Comparison of ENCODE assay signal across 9 mouse cellular contexts in genomic region chr5:92117823-92118403, GRCm38 (mm10). TPM values are rescaled to one million over a fixed set of nuclear protein-coding genes. Genes with fewer than 3 reads are reported as not detected.
DNase-seq lines count a peak whose midpoint lies in the region; ATAC-seq lines count a peak whose summit lies in the region.
"Had no signal": no experiment of that assay in that cellular context is flagged by ENCODE, and none has a peak within 500 bp of the region (broad histone marks: within the 10 kb centered on the region; RNA-seq: fewer than 3 reads in every experiment).

No protein-coding gene starts in this region.

- no peak overlapping the region for H3K4me2 ChIP-seq in hindbrain, embryonic 12.5 days (replicated peaks)
- H3K4me2 ChIP-seq: lung, embryonic 15.5 days had no signal

- no peaks in the 10 kb centered on the region for H3K9me3 ChIP-seq in hindbrain, embryonic 12.5 days (replicated peaks)
- H3K9me3 ChIP-seq: lung, embryonic 15.5 days had no signal

- no peak overlapping the region for H3K4me3 ChIP-seq in hindbrain, embryonic 12.5 days
- H3K4me3 ChIP-seq: lung, embryonic 15.5 days had no signal

- peak; percentile 98 for ATAC-seq in frontal cortex, adult (ENCODE audit: low TSS enrichment)
- peak; percentile 61 for ATAC-seq in hindbrain, embryonic 12.5 days (ENCODE audit: low FRiP score)

- peaks cover under 1% of the 10 kb centered on the region for H3K4me1 ChIP-seq in hindbrain, embryonic 12.5 days
- H3K4me1 ChIP-seq: lung, embryonic 15.5 days had no signal

- peaks cover 4% of the 10 kb centered on the region; the same call in 1 of the 2 replicates for H3K27me3 ChIP-seq in hindbrain, embryonic 12.5 days
- H3K27me3 ChIP-seq: lung, embryonic 15.5 days had no signal

- H3K9ac ChIP-seq in hindbrain, embryonic 12.5 days: no peak overlapping the region
- H3K9ac ChIP-seq: lung, embryonic 15.5 days had no signal

- WGBS in hindbrain, embryonic 12.5 days: 59% methylated on average over 12 of the region's 12 CpGs

- H3K36me3 ChIP-seq in hindbrain, embryonic 12.5 days: peaks cover 6% of the 10 kb centered on the region; the same call in 1 of the 2 replicates
- H3K36me3 ChIP-seq: lung, embryonic 15.5 days had no signal

- no peak overlapping the region for H3K27ac ChIP-seq in hindbrain, embryonic 12.5 days
- H3K27ac ChIP-seq: lung, embryonic 15.5 days had no signal

- peak; percentile 42 for DNase-seq in MEL-GATA-1-ER (ENCODE audit: extremely low read depth, low read depth)
- DNase-seq in cerebellum, adult 11 months: peak; percentile 66
- DNase-seq in layer of hippocampus, adult 9-10 months (ENCODE audit: low spot score): peak; percentile 60
- peak; percentile 74 for DNase-seq in lung, postnatal 14 days
- peak; percentile 86 for DNase-seq in retina, postnatal 1 day
- DNase-seq in urinary bladder, postnatal 25 days (ENCODE audit: low spot score): peak; percentile 67

RNA-seq across cellular contexts. Expression of gene Uso1, which starts 19.8 kb away (rescaled TPM):
- polyA plus RNA-seq in hindbrain, embryonic 12.5 days (2016; fragmentation: Nextera tagmentation; extraction: Ambion mirVana): 55.4 and 55.6 TPM in 2 replicates

RNA-seq across cellular contexts. Expression of gene G3bp2, which starts 34.4 kb away (rescaled TPM):
- polyA plus RNA-seq in hindbrain, embryonic 12.5 days (2016; fragmentation: Nextera tagmentation; extraction: Ambion mirVana): 334 and 368 TPM in 2 replicates
